Mouse (Mus musculus) heart, postnatal 0 days (tissue): ENCODE data around the gene Drap1.

Experiments used
- CTCF ChIP-seq: IDR thresholded peaks from 2 replicates; pipeline ENCODE4 v1.5.1; 2016; ENCODE audit warnings: antibody characterized with exemption, control low read depth, low read depth
- EP300 ChIP-seq: IDR thresholded peaks from 2 replicates; pipeline ENCODE4 v1.6.1; 2016; ENCODE audit warnings: antibody characterized with exemption, low read depth

DNA sequence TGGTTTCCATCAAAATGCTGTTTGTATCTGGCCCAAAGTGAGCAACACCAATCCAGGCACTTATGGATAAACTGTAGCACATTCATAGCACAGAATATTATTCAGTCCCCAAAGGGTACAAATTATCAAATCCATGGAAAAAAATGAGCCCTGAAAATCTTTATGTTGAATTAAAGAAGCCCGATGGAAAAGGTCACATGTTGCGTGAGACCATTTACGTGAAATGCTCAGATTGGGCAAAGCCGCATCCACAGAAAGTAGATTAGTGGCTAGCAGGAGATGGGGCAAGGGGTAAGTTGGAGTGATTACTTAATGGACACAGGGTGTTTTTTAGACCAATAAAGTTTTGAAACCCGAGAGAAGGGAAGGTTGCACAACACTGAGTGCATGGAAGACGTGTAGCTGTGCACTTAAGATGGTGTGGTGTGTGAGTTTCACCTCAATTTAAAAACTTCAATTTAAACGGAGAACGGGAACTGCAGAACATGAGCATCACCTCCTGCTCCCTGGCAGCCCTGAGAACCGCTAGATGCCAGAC, 19.7 kb upstream of the Drap1 start:
- TF ChIP-seq CTCF (no peak), EP300 (no peak)
